Mouse (Mus musculus) v-Abl transformed pro-B cells (cell line): Measurements from ENCODE around the gene Ttyh3.

Experiments used
- in situ Hi-C, 2 experiments: fragments of 400-800 bp; cut with MboI; formaldehyde crosslinking; loops; one replicate each; pipeline ENCODE4 v1.15.1; 2025; ENCODE audit not compliant: unreplicated experiment in 2 of 2

The Ttyh3 gene

GRCm38 (mm10) chr5:140637058-140637410 lies 11.8 kb downstream of the Ttyh3 start:
- in situ Hi-C loops = loop anchor here (10.0 to 25.0 kb wide), 3 partner anchors 218 to 1675 kb away; partner anchors contain the start of genes Dnaaf5 (in 1 of the 2) and Prkar1b (in 1 of the 2)

GRCm38 (mm10) chr5:140636316-140637057 lies 12.3 kb downstream of the Ttyh3 start:
- in situ Hi-C loops = loop anchor here (10.0 to 25.0 kb wide), 3 partner anchors 218 to 1676 kb away; partner anchors contain the start of genes Dnaaf5 (in 1 of the 2) and Prkar1b (in 1 of the 2)

DNA sequence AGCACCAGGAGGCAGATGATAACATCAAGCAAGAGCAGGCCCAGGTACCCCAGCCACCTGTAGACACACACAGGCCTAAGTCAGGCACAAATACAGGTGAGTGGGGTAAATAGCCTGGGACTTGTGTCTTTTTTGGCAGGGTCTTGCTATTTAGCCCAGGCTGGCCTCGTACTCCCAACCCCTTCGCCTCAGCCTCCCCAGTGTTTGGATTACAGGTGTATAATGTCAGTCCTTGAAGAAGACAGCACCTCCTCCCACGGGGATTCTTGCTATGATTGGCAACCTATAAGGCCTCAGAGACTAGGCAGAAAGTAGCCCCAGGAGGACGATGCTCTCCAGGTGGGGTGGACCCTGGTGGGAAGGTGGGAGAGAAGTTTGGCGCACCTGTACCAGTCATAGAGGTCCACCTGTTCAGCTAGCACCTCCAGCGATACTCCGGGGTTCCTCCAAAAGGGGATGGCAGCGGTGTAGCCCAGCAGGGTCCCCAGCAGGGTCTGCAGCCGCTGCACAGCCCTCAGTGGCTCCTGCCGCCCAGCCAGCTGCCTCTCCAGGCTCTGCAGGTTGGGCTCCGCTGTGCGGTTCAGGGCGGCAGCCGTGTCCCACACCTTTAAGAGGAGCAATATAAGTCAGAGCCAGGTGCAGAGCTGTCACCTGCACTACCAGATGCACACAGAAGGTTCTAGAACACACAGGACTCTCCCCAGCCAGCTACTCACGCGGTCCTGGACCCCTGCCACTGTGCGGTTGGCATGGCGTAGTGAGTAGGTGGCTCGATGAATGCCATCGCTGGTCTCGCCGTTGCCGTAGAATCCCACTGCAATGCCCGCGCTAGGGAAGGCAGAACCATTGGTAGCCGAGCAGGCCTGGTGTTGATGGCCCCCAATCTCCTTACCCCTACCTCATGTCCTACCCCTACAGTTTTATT lies 13.8 kb downstream of the Ttyh3 start:
- in situ Hi-C loops = loop anchor here (5.0 to 25.0 kb wide), 6 partner anchors 42 to 1677 kb away; partner anchors contain the start of genes Dnaaf5 (in 1 of the 2) and Prkar1b (in 1 of the 2)

DNA sequence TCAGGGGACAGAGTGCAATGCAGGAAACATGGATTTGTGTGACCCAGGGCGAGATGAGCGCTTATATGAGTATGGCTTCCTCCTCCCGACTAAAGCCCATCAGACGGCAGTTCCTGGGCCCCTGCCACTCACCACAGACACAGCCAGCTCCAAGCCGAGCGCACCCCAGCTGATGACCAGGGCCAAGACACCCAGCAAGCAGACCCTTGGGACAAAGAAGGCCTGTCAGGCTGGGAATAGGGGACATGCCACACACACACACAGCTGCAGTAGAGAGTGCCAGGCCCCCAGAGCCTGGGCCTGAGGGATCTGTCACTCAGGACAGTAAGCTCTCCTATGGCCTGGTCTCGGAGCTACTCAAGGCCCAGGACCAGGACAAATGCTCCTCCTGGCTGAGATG lies 15.4 kb downstream of the Ttyh3 start:
- in situ Hi-C loops = loop anchor here (5.0 to 25.0 kb wide), 6 partner anchors 44 to 1679 kb away; partner anchors contain the start of genes Dnaaf5 (in 1 of the 2) and Prkar1b (in 1 of the 2)

DNA sequence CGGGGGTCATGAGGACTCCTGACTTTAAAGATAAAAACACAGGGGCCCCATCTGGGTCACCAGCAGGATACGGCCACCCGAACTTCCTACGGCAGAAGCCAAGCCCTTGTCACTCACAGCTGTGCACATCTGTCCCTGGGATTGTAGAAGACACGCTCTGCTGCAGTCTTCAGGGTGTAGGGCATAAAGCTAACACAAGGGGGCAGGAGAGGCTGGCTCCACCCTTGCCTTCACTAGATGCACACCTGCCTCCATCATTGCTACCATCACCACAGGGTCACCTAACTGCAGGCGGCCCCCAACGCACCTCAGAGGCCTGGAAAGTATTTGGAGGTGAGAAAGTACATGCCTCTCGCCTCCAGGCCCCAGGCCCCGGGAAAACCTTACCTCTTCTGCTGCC lies 19.8 kb downstream of the Ttyh3 start:
- in situ Hi-C loops = loop anchor here (10.0 to 25.0 kb wide), 3 partner anchors 1467 to 1686 kb away; partner anchors contain the start of genes Dnaaf5 (in 1 of the 2) and Prkar1b (in 1 of the 2)

DNA sequence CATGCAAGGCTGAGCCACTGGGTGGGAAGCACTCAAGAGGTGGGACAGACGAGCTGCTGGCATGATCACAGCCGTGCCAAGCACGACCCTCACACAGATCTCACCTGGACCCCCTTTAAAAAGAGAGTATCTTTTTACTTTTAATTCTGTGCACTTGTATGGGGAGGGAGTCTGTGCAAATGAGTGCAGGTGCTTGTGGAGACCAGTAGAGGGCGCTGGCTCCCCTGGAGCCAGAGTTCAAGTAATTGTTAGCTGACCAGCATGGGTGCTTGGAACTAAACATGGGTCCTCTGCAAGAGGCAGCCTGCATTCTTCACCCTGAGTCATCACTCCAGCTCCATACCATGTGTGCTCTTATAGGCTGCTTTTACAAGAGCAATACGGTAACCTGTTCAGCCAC lies 21.3 kb downstream of the Ttyh3 start:
- in situ Hi-C loops = loop anchor here (10.0 to 25.0 kb wide), 3 partner anchors 1465 to 1687 kb away; partner anchors contain the start of genes Dnaaf5 (in 1 of the 2) and Prkar1b (in 1 of the 2)

DNA sequence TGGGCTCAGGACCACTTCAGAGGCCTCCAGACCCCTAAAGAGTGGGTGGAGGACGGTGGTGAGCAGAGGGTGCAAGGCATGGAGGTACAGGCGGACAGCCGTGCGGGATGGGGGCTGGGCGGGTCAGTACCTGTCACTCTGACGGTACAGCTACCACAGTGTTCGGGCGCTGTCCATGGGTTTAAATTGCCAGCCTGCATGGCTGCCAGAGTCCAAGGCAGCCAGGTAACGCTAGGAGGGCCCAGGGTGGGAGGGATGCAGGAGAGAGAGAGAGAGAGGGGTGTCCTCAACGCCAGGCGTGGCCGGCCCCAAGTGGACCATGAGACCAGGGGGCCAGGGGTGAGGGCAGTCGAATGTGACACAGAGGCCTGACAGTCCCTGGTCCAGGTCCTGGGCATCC lies 23.9 kb downstream of the Ttyh3 start:
- in situ Hi-C loops = loop anchor here (10.0 to 25.0 kb wide), 3 partner anchors 1463 to 1690 kb away; partner anchors contain the start of genes Dnaaf5 (in 1 of the 2) and Prkar1b (in 1 of the 2)

- in situ Hi-C loops = loop anchor here in 1 of 2 experiments (10.0 kb wide), 1 partner anchor 1691 kb away; no protein-coding TSS in a partner anchor
These were observed 24.6 kb downstream of the Ttyh3 start for GRCm38 (mm10) chr5:140624238-140624637.

DNA sequence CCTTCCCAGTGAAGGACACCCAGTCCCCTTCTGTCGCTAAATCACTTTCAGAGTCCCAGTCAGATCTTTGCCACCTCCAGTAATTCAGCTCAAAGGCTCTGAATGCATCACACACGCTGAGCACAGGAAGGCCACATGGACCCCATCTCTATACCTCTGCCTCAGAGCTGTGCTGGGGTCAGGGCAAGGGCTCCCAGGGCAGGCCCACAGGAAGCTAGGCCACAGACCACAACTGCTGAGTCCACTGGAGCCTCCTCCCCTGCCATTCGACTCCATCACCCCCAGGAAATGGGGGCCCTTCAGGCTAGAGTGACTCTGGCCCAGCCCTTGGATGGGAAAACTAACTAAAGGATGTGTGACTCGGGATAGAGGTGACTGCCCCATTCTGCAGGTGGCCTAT lies 25.0 kb downstream of the Ttyh3 start:
- in situ Hi-C loops = loop anchor here in 1 of 2 experiments (10.0 kb wide), 1 partner anchor 1691 kb away; no protein-coding TSS in a partner anchor

DNA sequence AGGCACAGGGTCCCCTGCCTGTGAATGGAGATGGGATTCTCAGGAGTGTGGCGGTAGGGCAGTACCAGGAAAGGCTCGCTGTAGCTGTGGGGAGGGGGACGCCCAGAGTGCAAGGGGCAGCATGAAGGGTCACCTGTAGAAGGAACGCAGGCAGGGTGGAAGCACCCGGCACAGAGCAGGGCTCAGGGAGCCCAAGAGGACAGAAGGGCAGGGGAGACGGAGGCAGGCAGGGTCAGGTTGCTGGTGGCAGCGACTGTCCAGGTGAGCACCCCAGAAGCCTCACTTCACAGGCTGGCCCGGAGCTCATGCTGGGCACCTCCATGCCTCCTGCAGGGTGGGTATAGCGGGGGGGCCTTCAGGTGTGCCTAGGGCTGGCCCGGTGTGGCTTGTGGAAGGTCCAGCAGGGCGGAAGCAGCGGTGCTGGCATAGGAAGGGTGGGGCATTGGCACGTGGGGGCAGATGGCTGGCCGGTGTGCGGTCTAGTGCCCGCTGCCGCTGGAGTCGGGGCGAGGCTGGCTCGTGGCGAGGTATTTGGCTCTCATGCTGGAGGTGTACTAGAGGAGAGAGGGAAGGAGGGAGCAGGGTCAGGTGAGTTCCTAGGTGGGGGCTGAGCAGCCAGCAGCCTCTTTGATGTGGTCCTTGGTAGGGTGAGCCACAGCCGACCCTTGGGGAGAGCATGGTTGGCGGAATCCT lies 25.7 kb downstream of the Ttyh3 start:
- in situ Hi-C loops = loop anchor here in 1 of 2 experiments (10.0 kb wide), 1 partner anchor 1692 kb away; no protein-coding TSS in a partner anchor

DNA sequence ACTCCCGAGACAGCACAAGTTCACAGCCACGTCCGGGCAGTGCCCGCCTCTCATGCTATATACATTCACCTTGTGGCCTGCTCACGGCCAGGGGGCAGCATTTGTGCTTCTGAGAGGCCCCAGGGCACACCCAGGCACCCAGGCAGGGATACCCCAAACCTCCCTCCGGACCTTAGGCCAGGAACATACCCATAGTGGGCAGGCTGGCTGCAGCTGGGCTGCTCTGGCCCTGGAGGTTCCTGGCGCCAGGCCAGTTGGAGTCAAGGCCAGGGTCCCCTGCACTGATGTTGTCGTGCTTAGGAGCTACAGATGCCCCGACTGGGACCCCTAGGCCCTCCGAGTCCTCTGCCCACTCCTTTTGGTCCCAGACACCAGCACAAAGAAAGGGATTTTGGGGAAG lies 27.3 kb downstream of the Ttyh3 start:
- in situ Hi-C loops = loop anchor here in 1 of 2 experiments (10.0 kb wide), 1 partner anchor 1693 kb away; no protein-coding TSS in a partner anchor

DNA sequence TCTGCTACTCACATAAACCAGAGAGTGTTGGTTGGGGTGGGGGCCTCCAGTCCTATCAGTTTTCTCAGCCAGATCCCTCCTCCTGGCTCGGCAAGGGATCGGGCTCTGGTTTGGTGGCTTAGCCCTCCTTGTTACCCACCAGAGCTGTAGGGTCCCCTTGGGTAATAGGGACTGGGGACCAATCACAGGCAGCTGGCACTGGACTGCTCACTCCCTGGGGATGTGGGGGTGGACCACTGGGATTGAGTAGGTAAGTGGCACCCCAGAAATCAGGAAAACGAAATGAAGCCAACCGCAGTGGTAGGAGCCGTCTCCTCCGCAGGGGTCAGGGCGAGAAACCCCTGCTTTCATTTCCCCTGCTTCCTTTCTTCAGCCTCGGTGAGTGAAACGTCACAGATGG lies 27.7 kb downstream of the Ttyh3 start:
- in situ Hi-C loops = loop anchor here in 1 of 2 experiments (10.0 kb wide), 1 partner anchor 1694 kb away; no protein-coding TSS in a partner anchor

- in situ Hi-C loops = loop anchor here (5.0 to 10.0 kb wide), 4 partner anchors 53 to 1695 kb away; partner anchors contain the start of gene Grifin (in 2 of the 2)
These were observed 28.7 kb downstream of the Ttyh3 start for GRCm38 (mm10) chr5:140619895-140620736.

- in situ Hi-C loops = loop anchor here (5.0 to 10.0 kb wide), 3 partner anchors 52 to 194 kb away; partner anchors contain the start of gene Grifin (in 2 of the 2)
These were observed 29.6 kb downstream of the Ttyh3 start for GRCm38 (mm10) chr5:140619151-140619771.

DNA sequence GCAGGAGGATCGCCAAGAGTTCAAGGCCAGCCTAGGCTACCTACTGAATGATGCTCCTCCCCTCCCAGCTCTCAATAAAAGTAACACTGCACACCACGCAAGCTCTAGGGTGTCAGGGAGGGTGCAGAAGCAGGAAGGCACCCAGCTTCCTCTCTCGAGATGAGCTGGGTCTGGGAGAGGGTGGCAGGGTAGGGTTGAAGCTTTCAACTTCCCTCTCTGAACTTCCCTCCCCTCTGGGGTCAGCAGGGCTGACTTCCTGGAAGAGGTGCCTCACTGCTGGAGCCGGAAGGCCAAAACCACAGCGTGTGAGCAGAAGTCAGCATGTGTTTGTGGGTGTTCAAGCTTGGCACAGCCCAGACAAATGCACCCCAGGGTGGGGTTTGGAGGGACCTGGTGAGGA lies 31.1 kb downstream of the Ttyh3 start:
- in situ Hi-C loops = loop anchor here (5.0 to 10.0 kb wide), 3 partner anchors 50 to 193 kb away; partner anchors contain the start of gene Grifin (in 2 of the 2)

DNA sequence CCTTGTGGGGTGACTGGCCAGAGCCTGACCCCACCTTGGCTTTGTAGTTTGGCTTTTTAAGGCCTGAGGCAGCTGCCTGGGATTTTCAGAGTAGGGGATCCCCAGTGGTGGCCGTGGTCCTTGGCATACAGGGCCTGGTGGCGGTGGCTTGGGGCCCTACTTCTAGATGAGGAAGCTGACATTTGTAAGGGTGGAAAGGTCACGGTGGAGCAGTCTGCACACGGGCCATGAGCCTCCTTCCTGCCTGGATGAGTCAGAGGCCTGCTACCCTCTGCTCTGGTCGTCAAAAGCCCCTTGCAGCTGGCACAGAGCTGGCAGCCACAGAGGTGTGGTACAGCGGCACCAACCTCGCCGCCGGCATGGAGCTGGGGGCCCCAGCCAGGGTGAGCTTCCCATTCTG lies 32.1 kb downstream of the Ttyh3 start:
- in situ Hi-C loops = loop anchor here (5.0 to 10.0 kb wide), 3 partner anchors 49 to 192 kb away; partner anchors contain the start of gene Grifin (in 2 of the 2)

DNA sequence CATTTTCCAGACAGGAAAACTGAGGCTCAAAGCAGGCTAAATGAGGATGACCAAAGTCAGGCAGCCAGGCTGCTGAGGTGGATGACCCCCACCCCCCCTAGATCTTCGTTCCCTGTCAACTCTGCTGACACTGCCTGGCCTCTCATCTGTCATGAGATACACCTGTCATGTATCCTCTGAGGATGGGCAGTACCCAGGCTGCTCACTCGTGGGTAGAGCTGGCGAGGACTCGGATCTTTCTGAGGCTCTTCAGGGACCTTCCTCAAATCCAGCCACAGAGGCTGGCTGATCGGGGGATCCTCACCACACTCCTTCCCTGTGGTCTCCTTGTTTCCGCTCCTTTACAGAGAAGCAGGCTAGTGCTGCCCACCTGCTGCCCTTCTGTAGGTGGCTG lies 32.7 kb downstream of the Ttyh3 start:
- in situ Hi-C loops = loop anchor here (5.0 to 10.0 kb wide), 3 partner anchors 49 to 191 kb away; partner anchors contain the start of gene Grifin (in 2 of the 2)
